Mouse (Mus musculus) testis, postnatal 10 days (tissue): ENCODE results near the gene Ing2.
A peak's percentile ranks its signal among the peaks of the same experiment; 100 is the strongest.

Experiments used
- DNase-seq: peaks from one replicate; pipeline ENCODE4 v3.0.0; 2021; ENCODE audit warnings: low spot score

Gene Ing2

DNA sequence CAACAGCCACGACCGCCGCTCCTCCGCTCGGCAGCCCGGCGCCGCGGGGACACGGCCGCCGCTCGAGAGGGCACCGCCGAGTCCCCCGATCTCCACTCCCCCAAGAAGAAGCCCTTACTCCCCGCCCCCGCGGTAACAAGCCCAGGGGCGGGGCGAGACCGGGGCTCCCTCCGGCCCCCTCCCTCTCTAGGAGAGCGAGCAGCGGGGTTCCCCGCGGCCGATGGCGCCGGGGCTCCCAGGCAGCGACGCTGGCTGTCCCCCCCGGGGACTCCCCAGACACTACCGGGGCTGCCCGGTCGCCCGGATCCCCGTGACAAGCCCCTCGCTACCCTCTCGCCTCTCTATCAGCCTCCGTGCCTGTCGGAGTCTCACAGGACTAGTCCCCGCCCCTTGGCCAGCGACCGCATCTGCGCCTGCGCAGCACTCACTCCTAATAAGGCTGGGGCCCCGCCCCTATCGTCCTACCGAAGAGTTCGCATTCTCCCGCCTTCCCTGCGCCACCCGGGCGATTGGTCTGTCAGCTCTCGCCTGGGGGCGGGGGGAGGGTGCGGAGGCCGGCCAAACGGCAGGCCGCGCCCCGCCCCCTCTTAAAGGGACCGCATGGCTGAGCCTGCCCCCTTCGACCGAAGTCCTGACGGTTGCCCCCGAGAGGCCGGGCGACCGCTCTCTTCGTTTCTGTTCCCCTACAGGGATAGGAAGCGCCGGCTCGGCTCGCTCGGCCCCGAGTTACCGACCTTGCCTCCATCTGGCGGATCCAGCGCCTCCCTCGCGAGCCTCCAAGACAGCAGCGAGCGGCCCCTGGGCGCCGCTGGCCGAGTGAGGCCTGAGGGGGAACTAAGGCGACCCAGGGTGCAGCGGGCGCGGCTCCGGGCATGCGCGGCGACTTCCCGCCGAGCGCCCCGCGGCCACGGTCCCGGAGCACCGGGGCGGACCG lies at the start of gene Ing2:
TSS of gene Ing2 (minus strand) at position 780 of the 934 bp plus-strand sequence.
- DNase-seq: peak; percentile 100

DNA sequence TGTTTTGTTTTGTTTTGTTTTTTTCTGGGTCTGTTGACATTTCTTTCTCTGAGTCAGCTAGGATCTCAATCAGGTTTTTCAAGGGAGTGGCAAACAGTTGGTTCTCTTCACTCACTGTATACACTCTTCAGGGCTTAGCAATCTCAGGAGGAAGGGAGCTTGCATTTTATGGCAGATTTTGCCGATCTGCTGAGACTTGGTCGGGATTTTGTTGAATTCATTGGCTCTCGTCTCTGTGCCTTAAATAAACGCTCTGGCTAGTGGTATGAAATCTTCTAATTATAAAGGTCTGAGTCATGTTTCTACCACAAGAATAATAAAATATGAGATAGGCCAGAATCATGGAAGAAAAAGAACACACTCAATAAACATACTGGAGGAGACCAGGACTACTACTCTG lies 46.3 kb upstream of the Ing2 start:
- DNase-seq: no peak

GRCm38 (mm10) chr8:47718641-47719040 lies 43.3 kb upstream of the Ing2 start:
- DNase-seq: no peak

GRCm38 (mm10) chr8:47713761-47714745 lies 38.7 kb upstream of the Ing2 start, which contains the start of gene Cdkn2aip:
Gene Cdkn2aip, minus strand, starts transcription at chr8:47713932.
- DNase-seq: peak; percentile 97

DNA sequence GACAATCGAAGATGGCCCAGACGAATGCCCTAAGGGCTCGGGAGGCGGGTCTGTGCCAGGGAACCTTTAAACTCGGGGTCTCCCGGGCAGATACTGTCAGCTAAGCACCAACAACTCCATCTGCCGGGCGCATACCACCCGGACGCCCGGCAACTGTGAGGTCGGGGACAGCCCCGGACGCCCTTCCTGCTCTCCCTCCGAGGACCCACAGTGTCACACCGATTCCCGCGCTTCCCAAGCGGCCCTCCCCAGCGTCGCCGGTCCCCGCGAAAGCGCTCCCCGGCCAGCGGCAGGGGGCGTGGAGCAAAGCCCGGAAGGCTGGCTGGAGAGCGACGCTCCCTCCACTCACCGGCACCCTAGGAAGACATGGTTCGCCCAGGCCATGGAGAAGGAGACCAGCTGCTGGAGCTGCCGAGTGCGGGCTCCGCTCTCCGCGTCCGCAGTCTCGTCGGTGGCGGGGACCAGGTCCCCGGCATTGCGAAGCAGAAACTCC lies 37.9 kb upstream of the Ing2 start:
- DNase-seq: peak; percentile 68

DNA sequence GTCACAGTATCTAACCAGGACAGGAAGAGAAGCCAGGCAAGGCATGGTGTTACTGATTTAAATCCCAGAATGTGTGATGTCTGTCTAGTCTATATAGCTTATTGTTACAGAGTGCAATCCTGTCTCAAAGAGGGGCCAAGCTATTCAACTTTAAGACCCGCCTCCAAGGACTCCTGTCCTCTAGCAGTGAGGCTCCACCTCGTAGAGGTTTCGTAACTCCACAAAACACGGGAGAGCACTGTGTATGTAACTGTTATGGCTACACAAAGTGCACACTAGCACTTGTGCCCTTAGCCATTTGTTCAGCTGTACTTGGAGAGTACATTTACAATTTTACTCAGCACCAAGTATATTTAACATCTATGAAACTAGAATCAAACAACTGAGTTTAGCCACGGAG lies 32.8 kb upstream of the Ing2 start:
- peak; percentile 12 for DNase-seq

DNA sequence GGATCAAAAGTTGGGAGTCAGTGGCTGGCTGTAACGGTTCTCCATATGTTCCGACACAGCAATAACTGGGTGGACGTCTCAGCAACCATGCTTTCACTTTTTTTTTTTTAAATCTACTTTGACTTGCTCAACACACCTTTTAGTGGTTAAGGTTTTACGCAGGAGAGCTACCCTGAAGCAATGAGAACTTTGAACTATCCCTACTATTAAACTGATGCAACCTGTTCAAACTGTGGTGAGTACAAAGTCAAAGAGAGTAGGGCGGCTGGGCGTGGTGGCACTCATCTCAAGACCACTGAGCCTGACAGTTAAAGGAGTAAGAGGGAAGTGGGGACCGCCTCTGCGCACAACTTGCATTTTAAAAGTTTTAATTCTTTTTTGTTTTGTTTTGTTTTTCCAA lies 31.4 kb upstream of the Ing2 start:
- peak; percentile 27 for DNase-seq

DNA sequence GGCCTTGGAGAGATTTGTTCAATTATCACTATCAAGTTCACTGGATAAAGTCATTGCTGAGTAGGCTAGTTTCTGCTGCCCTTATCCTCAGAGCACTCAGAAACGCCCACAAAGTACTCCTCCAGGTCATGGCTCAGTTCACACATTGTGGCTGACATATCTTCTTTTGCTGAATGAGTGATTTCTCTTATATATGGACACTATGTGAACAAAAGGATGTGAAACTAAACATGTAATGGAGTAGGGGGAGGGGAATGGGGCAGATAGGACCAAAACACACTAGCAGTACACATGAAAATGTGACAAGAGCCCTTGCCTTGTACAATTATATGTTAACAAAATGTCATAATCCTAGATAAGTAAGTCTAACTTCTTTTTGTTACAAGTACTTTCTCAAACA lies 27.0 kb upstream of the Ing2 start:
- peak; percentile 16 for DNase-seq

DNA sequence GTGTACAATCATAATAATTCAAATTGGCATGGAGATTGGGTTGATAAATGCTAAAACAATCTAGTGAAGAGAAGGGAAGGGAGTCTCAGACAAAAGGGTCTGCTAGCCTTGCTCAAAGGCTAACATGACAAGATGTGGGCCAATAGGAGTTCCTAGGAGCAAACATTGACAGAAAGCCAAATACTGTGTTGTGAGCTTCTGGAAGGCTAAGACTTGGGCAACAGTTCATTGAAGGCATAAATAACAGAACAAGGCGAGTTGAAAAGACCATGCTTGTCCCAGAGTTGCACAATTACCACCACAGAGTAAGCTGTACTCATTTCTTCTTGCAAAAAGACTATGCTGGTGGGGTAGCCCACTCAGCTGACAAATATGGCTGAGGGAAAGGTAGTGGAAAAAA lies 22.3 kb upstream of the Ing2 start:
- no peak for DNase-seq

- DNase-seq: no peak
Measured at GRCm38 (mm10) chr8:47695431-47696105, 20.2 kb upstream of the Ing2 start.

GRCm38 (mm10) chr8:47693119-47693518 lies 17.8 kb upstream of the Ing2 start:
- peak; percentile 95 for DNase-seq

DNA sequence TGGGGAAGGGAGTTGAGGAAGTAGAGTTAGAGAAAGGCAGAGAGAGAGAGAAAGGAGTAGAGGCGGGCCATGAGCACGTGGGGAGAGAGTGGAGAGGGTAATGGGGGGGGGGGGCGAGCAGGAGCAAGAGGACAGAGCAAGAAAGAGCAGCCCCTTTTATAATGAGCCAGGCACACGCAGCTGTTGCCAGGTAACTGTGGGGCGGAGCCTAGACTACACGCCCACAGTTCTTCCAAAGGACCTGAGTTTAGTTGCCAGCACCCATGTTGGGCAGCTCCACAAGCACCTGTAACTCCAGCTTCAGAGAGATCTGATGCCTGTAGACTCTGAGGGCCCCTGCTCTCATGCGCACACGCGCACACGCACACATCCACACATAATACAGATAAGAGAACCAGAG lies 16.5 kb upstream of the Ing2 start:
- DNase-seq: no peak

- DNase-seq: no peak
Measured at GRCm38 (mm10) chr8:47691303-47691702, 15.9 kb upstream of the Ing2 start.

DNA sequence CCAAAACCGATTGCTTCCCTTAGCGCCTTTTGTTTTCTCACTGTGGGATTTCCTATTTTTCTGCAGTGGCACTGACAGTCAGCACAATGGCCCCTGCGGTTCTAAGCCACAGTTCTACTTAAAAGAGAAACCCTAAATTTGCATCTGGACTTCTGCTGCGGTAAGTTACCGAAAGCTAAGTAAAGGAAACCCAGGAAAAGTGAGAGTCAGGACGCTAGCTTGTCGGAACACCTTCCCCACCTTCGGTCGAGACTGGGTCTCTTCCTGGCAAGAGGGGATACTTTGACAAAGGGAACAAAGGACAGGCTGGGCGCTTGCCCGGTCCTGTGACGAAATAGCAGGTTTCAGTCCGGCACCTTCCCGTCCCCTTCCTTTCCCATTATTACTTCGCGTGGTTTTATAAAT lies 15.3 kb upstream of the Ing2 start:
- DNase-seq: no peak

- DNase-seq: no peak
Measured at GRCm38 (mm10) chr8:47689704-47690326, 14.5 kb upstream of the Ing2 start.

GRCm38 (mm10) chr8:47684441-47684840 lies 9.1 kb upstream of the Ing2 start:
- no peak for DNase-seq

DNA sequence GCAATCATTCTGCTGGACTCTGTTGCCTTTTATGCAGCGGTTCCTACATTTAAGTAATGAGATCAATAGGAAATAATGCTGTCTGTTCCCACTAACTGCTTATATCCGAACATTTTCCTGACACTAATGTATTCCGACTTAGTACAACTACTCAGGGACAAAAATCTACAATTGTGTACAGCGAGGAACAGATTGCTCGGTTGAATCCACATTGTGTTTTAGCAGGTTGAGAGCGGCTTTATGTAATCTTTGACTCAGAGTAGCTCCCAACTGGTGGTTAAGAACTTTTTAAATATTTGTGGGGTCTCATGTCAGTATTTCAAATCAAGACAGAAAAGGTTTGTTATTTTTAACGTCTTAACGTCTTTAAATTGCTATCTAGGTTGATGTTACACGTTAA lies 8.6 kb upstream of the Ing2 start:
- no peak for DNase-seq

GRCm38 (mm10) chr8:47680306-47680705 lies 5.0 kb upstream of the Ing2 start:
- DNase-seq: no peak

DNA sequence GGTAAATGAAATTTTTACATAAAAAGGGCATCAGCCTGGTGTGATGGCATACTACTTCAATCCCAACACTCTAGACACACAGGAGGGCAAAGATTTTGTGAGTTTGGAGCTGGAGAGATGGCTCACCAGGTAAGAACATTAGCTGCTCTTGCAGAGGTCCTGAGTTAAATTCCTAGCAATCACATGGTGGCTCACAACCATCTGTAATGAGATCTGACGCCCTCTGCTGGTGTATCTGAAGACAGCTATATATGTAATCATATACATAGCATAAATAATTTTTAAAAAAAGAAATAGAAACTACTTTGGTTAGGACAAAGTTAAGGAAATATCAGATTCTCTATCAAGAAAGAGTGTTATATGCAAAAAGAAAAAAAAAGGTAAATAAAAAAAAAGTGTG lies 4.2 kb upstream of the Ing2 start:
- no peak for DNase-seq

- no peak for DNase-seq
Measured at GRCm38 (mm10) chr8:47676631-47677030, 1.3 kb upstream of the Ing2 start.

DNA sequence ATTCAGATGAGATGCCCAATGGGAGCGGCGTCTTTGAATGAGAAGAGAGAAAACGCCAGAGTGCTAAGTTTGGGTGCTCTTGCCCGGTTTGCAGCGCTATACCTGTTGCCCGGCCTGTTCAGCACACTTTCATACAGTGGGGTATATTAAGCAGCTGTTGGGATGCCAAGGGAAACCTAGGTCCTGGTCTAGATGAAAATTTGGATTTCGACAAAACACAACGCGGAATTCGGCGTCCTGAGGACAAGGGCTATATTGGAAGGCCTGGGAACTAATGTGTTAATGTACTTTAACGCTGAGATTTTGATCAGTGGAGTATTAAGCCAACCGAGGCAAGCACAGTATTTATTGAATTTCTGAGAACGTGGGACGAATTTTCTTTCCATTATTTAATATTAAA lies 868 bp upstream of the Ing2 start:
- DNase-seq: no peak
